Mouse (Mus musculus) frontal cortex, postnatal 36 days (tissue): ENCODE data around the gene Igfl3.
A peak's percentile ranks its signal among the peaks of the same experiment; 100 is the strongest.

Source experiments
- DNase-seq, 2 experiments: peaks; one replicate each; pipeline ENCODE4 v3.0.0; 2022; ENCODE audit warnings: low spot score in 2 of 2

Gene Igfl3

DNA sequence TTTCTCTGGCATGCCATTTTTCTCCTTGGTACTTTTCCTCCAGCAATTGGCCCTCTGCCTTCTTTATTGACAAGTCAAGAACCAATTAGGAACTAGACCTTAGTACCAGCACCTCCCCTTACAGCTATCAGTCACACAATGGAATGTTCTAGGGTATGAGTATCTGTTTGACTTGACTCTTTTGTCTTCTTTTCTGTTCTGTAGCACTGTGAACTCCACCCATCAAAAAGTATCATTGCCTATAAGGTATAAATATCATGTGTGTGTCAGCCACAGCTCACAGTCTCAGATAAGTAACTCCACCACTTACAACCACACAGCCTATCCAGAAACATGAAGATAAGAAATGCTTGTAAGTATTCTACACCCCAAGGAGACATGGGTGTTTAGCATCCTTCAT is at the start of gene Igfl3:
Igfl3 (plus strand) TSS at position 301 of the 400 bp plus-strand sequence.
- DNase-seq = no peak

DNA sequence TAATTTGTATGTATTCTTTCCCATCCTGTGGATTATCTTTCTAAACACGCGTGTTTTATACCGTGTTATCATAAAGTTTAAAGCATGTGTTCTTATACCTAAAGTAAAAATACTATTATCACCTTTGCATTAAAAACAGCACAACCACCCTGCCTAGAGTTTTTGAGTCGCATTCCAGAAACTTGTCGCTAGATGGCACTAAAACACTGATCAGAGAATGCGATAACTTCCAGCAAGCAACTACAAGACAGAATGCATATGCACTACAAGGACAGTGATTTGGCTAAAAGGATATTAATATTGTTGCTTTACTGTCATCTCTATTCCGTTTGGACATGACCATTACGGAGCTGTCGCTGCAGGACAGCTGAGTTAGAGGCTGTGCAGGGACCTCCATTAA is 34.6 kb downstream of the Igfl3 start:
- DNase-seq = peak in 1 of 2 experiments; percentile 4

DNA sequence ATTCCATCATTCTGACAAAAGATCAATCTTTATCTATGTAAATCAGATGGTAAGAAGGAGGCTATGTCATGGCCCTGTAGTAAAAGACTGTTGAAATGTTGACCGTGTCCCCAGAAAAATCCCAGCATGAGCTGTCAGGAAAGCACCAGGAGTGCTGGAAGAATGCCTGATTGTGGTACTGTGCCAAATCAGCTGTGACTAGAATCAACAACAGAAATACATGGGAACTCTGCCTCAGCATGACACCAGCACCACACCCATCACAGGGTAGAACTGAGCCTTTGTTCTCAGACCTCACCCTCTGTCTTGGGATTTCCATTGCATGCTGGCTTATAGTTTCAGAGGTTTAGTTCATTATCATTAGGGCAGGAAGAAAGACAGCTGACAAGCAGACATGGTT is 38.4 kb downstream of the Igfl3 start:
- no peak for DNase-seq
